ENCODE assay signal across 8 mouse cellular contexts in the genomic region with DNA sequence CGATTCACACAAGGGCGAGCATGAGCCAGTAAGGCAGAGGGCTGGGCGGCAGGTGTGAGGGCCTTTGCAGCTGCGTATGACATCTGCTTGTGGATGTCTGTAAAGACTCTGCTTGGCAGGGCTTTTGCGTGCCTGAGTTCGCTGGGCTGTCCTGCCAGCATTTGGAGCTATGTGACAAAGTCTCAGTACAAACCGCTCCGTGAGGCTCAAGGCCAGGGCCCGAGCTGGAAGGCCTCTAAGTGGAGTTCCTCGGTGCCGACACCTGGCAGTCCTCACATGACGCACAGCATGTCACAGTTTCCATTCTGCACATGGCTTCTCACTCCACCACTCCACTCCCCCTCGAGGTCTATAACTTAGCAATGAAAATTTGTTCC.
A peak's percentile ranks its signal among the peaks of the same experiment; 100 is the strongest.
DNase-seq lines count a peak whose midpoint lies in the region; ATAC-seq and TF ChIP-seq lines count a peak whose summit lies in the region.

No protein-coding gene starts in this region.

- TF ChIP-seq CTCF in midbrain, postnatal 0 days (IDR thresholded peaks at IDR 0.05) = no peak
- TF ChIP-seq CTCF in small intestine, adult 2 months (IDR thresholded peaks at IDR 0.05; ENCODE audit: extremely low read depth, insufficient read length, insufficient replicate concordance, low read depth, low read length) = no peak

- no peaks in the 10 kb centered on the region for H3K27me3 ChIP-seq in midbrain, postnatal 0 days (ENCODE audit: insufficient read depth, low read length)
- H3K27me3 ChIP-seq in midbrain, embryonic 15.5 days (replicated peaks) = no peaks in the 10 kb centered on the region
- H3K27me3 ChIP-seq in hindbrain, embryonic 14.5 days (ENCODE audit: control insufficient read depth, insufficient read depth, low read length) = no peaks in the 10 kb centered on the region
- H3K27me3 ChIP-seq in small intestine, adult 2 months (ENCODE audit: control insufficient read depth, insufficient read depth, low read length) = no peaks in the 10 kb centered on the region

- H3K9ac ChIP-seq in midbrain, postnatal 0 days (replicated peaks; ENCODE audit: low read length, poor library complexity, severe bottlenecking) = no peak overlapping the region
- H3K9ac ChIP-seq in midbrain, embryonic 15.5 days = no peak overlapping the region
- no peak overlapping the region for H3K9ac ChIP-seq in hindbrain, embryonic 14.5 days

- H3K36me3 ChIP-seq in midbrain, postnatal 0 days (ENCODE audit: insufficient read depth, low read length) = peaks cover 11% of the 10 kb centered on the region; the same call in 1 of the 2 replicates
- 0 out of 2 replicates have a peak, but pooled peaks cover 2% of the 10 kb centered on the region for H3K36me3 ChIP-seq in midbrain, embryonic 15.5 days (replicated peaks)
- peaks cover 7% of the 10 kb centered on the region; the same call in 1 of the 2 replicates for H3K36me3 ChIP-seq in hindbrain, embryonic 14.5 days (replicated peaks; ENCODE audit: control insufficient read depth, insufficient read depth)
- peaks cover 30% of the 10 kb centered on the region for H3K36me3 ChIP-seq in small intestine, adult 2 months (ENCODE audit: control insufficient read depth, insufficient read depth, low read length)

- ATAC-seq in midbrain, postnatal 0 days (ENCODE audit: low FRiP score) = no peak
- no peak for ATAC-seq in midbrain, embryonic 15.5 days (replicated peaks)
- no peak for ATAC-seq in hindbrain, embryonic 14.5 days (ENCODE audit: low FRiP score)

- TF ChIP-seq POLR2A in small intestine, adult 2 months (IDR thresholded peaks at IDR 0.05; ENCODE audit: low read depth, low read length) = no peak

- no peaks in the 10 kb centered on the region for H3K9me3 ChIP-seq in midbrain, postnatal 0 days (ENCODE audit: low read length)
- H3K9me3 ChIP-seq in midbrain, embryonic 15.5 days = no peaks in the 10 kb centered on the region
- no peaks in the 10 kb centered on the region for H3K9me3 ChIP-seq in hindbrain, embryonic 14.5 days (ENCODE audit: control insufficient read depth, low read length)

- no peak overlapping the region for H3K4me2 ChIP-seq in midbrain, postnatal 0 days (ENCODE audit: low read depth, low read length, poor library complexity, severe bottlenecking)
- no peak overlapping the region for H3K4me2 ChIP-seq in midbrain, embryonic 15.5 days
- H3K4me2 ChIP-seq in hindbrain, embryonic 14.5 days (replicated peaks) = no peak overlapping the region

- peaks cover 5% of the 10 kb centered on the region; the same call in 1 of the 2 replicates for H3K4me1 ChIP-seq in midbrain, postnatal 0 days (ENCODE audit: insufficient read depth, low read length)
- peaks cover 28% of the 10 kb centered on the region for H3K4me1 ChIP-seq in midbrain, embryonic 15.5 days
- H3K4me1 ChIP-seq in hindbrain, embryonic 14.5 days (replicated peaks; ENCODE audit: control insufficient read depth, insufficient read depth, low read length) = peaks cover 19% of the 10 kb centered on the region
- H3K4me1 ChIP-seq in small intestine, adult 2 months (ENCODE audit: control insufficient read depth, insufficient read depth, insufficient read length, low read length) = peaks cover 8% of the 10 kb centered on the region

- peak; percentile 23 for DNase-seq in adrenal gland, adult 2 months
- DNase-seq in adrenal gland, adult 8-10 months = no peak
- DNase-seq in midbrain, postnatal 0 days (ENCODE audit: low spot score) = peak; percentile 22
- DNase-seq in hindbrain, embryonic 14.5 days (ENCODE audit: low spot score) = no peak
- DNase-seq in natural killer cell, adult 2 months (ENCODE audit: low spot score in 2 of 2) = no peak
- DNase-seq in urinary bladder, postnatal 10 days (ENCODE audit: low spot score) = no peak

- no peak overlapping the region for H3K4me3 ChIP-seq in midbrain, postnatal 0 days (ENCODE audit: low read depth, low read length)
- H3K4me3 ChIP-seq in midbrain, embryonic 15.5 days = no peak overlapping the region
- H3K4me3 ChIP-seq in hindbrain, embryonic 14.5 days (replicated peaks; ENCODE audit: low read length) = no peak overlapping the region
- H3K4me3 ChIP-seq in small intestine, adult 2 months (ENCODE audit: low read depth, low read length) = no peak overlapping the region

- 60% methylated on average over 13 of the region's 13 CpGs for WGBS in midbrain, postnatal 0 days
- 63% methylated on average over 13 of the region's 13 CpGs for WGBS in midbrain, embryonic 15.5 days
- 68% methylated on average over 13 of the region's 13 CpGs for WGBS in hindbrain, embryonic 14.5 days
- 68% methylated on average over 13 of the region's 13 CpGs for WGBS in small intestine, adult 2 months

- no peak overlapping the region for H3K27ac ChIP-seq in midbrain, postnatal 0 days (ENCODE audit: low read depth, low read length)
- no peak overlapping the region for H3K27ac ChIP-seq in midbrain, embryonic 15.5 days
- H3K27ac ChIP-seq in hindbrain, embryonic 14.5 days = 0 out of 2 replicates have a peak overlapping the region, but pooled peaks have one; percentile 5
- peak overlapping the region; percentile 24; the same call in 1 of the 2 replicates for H3K27ac ChIP-seq in small intestine, adult 2 months (ENCODE audit: insufficient read depth, low read depth, low read length)

Comparison
In these comparisons a context has a peak if more than half of its experiments do, and no peak if none do; other contexts are left out.
1. DNase-seq: peak in adrenal gland, adult 2 months (single experiment) and midbrain, postnatal 0 days (single experiment); none in adrenal gland, adult 8-10 months (single experiment), hindbrain, embryonic 14.5 days (single experiment), natural killer cell, adult 2 months (0 of 2) and urinary bladder, postnatal 10 days (single experiment).
2. H3K27ac ChIP-seq: peak in hindbrain, embryonic 14.5 days (single experiment) and small intestine, adult 2 months (single experiment); none in midbrain, postnatal 0 days (single experiment) and midbrain, embryonic 15.5 days (single experiment).